Mouse (Mus musculus): ENCODE measurements around the gene Mllt6. TPM values are rescaled to one million over a fixed set of nuclear protein-coding genes. Genes with fewer than 3 reads are reported as not detected.
"Not testable (repeated sequence)": the region's sequence is repeated elsewhere in the genome, so short reads cannot be mapped to it uniquely, and the experiment has no call there.

Gene Mllt6
- total RNA-seq, 2 experiments from 2014 or later = 44.1 to 51.0 TPM

DNA sequence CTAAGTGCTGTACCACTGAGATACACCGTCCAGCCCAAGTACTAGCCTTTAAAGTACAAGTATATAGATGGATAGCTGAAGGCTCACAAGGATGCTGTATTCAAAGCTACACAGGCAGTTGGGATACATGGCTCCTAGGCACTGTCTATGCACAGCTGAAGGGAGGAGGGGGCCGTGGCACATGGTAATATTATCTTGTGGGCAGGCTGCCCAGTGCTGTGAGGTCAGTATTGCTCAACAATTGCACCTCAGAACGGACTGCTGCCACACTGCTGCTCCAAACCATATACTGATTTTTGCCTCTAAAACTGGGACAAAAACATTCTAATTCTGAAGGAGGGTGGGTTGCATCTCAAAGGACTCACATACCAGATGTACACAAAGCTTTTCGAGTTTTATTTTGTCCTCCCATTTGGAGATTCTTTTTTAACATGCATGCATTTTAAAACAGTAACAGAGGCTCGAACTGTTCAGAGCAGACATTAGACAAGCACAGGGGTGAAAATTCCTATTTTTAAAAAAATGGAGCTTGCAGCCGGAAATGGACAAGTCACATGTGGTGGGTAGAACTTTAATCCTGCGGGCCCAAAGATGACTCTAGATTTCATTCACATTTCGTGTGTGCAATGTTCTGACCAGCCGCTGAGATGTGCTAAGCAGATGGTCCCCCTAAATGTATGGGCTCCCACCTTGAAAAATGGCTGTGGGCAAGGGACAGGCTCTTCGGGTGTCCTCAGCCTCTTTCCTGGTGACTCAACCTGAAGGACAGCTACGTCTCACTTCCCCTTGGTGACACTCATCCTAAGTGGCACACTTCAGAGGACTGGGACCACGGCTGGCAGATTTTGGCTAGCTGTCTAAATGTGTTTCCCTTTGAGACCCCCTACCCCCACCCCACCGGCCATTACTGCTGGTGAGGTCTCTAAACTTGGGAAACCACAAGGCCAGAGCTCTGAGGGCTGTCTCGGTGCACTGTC is 51.9 kb downstream of the Mllt6 start:
- DNase-seq (ENCODE audit: low spot score) = peak; percentile 77

DNA sequence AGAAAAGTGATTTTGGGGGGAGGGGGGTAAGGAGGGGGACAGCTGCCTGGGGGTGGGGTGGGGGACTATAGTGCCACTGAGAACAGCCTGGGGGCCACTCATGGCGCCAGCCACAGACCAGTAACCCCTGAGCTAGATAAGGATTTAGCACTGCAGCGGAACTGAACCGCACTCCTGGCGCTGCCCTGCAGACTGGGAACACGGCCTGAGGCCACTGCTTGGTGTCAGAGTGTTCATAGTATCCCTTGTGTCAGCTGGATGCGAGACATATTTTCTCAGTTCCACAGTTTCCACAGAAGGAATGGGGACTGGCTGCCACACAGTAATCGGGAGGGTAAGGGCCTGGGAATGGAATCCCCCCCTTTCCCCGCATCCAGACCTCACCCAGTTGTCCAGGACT is 52.8 kb downstream of the Mllt6 start:
- DNase-seq (ENCODE audit: low spot score) = peak; percentile 59

DNA sequence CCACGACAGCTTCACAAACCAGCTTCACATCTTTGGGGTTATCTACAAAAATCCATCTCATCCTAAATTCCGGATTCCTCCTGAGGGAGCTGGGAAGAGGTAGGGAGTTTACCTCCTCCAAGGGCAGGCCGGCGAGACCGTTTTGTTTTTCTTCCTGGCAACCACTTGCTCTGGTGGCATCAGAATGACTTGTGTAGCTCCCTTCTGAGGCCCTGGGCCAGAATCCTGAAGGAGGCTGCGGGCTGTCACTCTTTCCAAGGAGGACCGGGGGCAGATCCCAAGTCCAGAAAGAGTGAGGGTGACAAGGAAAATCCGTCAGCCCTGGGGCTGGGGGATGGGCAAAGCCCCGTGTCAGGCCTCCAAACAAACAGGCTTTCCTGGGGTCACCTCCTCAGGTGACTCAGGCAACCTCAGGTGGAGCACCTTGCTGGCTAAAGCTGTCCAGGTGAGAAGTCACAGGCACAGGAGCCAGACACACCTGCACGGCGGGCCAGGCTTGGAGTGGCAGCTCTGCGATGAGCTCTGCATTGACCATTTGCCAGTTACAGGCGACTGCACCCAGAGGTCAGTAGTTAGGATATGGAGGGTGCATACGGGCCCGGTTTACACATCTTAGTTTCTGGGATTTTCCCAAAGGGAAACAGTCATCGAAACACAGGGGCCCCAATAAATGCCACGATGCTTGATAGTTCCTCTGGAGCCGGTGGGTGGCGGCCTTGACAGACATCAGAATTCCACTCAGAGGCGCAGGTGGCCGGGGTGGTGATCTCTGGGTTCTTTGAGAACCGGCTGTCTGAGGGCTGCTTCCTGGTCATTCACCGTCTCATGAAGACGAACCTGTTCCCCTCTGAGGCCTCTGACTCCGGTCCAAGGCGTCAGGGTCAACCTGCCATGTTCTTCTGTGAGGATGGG is 54.4 kb downstream of the Mllt6 start:
- DNase-seq (ENCODE audit: low spot score) = no peak

DNA sequence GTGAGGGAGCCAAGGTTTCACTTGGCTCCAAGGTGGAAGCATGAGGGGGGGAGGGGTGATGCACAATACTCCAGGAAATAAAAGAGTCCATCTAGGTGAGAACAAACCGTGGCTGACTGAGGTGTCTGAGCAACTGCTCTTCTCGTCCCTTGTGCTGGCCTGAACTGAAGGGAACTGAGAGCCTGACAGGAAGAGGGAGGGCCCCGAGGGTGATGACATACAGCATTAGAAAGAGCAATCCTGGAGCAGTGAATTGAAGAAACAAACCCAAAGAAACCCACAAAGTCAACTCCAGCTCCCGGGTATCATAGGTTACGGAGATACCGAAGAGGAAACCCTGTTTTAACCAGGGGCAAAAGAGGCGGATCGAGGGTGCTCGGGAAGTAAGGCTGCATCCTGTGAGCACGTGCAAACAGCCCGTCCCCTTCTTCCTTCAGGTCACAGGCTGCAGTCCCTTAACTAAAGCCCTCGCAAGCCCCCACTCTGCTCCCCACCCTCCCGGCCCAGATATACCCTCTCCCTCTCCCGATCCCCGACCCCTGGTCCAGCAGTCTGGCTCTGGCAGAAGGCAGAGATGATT is 55.2 kb downstream of the Mllt6 start:
- DNase-seq (ENCODE audit: low spot score) = no peak

DNA sequence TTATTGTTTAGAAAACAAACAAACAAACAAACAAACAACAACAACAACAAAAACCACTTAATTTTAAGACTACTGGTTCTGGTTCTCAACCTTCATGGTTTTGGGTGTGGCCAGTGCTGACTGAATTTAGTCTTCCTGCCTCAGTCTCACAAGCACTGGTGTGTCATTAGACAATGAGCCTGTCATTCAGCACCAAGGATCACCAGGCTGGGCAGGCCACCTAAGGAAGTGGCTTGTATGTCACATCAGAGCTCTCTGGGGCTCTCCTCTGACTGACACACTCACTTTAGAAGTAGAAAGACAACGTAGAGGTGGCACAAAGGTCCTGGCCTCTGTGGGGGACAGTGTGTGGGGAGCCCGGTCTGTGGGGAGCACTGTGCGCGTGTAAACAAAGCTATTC is 55.8 kb downstream of the Mllt6 start:
- no peak for DNase-seq (ENCODE audit: low spot score)

DNA sequence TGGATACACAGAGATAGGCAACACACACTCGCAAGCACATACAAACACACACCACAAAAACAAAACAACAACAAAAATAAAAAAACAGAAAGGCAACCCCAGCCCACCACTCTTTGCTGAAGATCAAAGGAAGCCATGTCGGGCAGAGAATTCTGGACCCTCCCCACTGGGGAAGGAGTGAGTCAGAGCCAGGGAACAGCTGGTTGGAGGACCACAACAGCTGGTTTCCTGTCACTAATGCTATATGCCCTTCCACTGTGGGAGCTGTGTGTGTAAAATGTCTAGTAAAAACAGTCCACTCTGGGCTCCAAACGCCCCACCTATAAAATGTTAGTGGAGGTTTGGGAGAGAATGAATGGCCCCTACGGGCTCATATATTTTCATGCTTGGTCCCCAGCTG is 58.1 kb downstream of the Mllt6 start:
- no peak for DNase-seq (ENCODE audit: low spot score)

DNA sequence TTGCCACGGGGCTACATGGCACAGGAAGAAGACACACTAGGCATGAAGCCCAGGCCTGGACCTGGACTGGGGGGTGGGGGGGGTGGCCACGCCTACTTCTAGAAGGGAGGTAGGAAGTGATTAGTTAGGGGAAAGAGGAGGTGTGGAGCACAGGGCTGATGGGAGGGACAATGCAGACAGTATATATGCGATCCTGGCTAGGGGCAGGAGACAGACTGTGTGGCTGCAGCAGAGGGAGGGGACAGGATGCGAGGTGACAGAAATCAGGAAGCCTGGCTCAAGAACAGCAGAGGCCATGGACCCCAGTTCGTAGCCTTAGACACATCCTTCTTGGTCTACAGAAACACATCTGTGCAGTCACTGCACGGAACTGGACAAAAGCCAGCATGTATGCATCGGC is 60.5 kb downstream of the Mllt6 start:
- no peak for DNase-seq (ENCODE audit: low spot score)

DNA sequence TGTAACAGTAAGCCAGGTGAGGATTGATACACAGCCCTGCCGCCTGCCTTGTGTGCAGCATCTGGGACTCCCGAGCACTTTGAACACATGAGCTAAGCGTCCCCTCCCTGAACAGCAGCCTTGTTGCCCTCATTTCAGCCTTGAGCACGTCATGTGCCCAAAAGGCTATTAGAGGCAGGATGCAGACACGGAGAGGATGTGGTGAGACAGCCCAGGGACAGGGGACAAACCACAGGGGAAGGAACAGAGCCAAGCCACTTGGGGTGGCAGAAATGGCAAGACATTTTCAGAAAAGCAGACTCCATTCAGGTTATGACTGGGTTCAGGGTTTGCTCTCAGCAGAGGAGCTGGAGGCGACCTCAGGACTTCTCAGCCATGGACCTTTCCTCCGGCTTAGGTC is 65.1 kb downstream of the Mllt6 start:
- no peak for DNase-seq (ENCODE audit: low spot score)

DNA sequence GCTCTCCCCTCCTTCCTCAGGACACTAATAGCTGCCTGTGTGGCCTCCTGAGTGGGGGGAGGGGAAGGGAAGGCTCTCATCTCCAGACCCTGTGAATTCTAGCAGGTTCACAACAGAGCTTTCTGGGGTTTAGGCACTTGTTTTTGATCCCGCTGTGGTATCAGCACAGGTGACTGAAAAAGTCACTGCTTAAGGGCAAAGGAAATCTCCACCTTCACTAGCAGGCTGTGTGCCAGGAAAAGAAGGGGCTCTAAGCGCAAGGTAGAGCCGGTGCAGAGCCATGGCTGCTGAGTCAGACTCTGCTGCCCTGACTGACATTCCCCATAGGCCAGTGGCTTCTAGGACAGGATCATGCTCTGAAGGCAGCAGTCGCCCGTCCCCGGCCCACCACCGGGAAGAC is 65.5 kb downstream of the Mllt6 start:
- DNase-seq (ENCODE audit: low spot score) = no peak

DNA sequence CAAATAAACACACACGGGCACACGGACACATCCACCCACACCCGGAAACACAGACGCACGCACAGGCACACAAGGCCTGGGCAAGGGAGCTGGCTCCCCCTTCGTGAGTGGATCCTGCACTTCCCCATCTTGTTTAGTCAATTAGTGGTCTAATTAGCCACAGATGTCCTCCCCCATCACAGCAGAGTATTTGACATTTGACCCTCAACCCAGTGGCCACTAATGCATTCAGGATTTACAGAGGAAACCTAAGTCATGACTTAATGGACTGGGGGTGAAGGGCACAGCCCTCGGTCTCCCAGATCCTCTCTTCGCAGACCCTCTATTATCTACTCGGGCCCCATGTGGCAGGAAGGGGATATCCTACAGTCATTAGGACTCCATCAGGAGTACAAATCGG is 70.5 kb downstream of the Mllt6 start:
- DNase-seq (ENCODE audit: low spot score) = no peak

DNA sequence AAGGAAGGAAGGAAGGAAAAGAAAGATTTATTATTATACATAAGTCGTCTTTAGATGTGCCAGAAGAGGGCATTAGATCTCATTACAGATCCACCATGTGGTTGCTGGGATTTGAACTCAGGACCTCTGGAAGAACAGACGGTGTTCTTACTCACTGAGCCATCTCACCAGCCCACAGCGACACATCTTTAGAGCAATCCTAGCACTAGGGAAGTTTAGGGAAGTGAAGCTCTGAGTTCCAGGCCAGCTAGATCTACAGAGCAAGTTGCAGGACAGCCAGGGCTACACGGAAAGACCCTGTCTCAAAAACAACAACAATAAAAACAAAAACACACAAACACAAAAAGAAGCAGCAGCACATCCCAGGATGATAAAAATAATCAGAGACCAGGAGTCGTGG is 71.6 kb downstream of the Mllt6 start:
- not testable (repeated sequence) for DNase-seq (ENCODE audit: low spot score)

Small RNA genes within 50 kb of the gene (microRNA-seq; reads per million reads assigned to microRNA genes)
- gene Gm24158 (not detected), gene Mir6927 (not detected)

Other genes with a start within 250 kb of the Mllt6 start
- 1 to 10 TPM; 4.8 to 7.5 TPM for gene Arhgap23, start 247.9 kb upstream of the Mllt6 start, total RNA-seq (2021)
- not detected for gene 4933428G20Rik, start 163.1 kb upstream of the Mllt6 start, total RNA-seq (2021)
- gene Srcin1, start 87.2 kb upstream of the Mllt6 start, total RNA-seq (2021) = 1 to 10 TPM; 1.3 to 1.9 TPM
- under 1 TPM; 0.75 to 1.00 TPM for gene Epop, start 33.7 kb upstream of the Mllt6 start, total RNA-seq (2021)
- 100 to 1,000 TPM in 1 of 2 experiments, 10 to 100 TPM in 1; 96.7 to 102 TPM for gene Cisd3, start 22.4 kb downstream of the Mllt6 start, total RNA-seq (2021)
- gene Pcgf2, start 37.1 kb downstream of the Mllt6 start, total RNA-seq (2021) = 1 to 10 TPM in 1 of 2 experiments, under 1 TPM in 1; 0.96 to 2.3 TPM
- gene Psmb3, start 40.0 kb downstream of the Mllt6 start, total RNA-seq (2021) = 100 to 1,000 TPM; 150 to 167 TPM
- gene Pip4k2b, start 81.3 kb downstream of the Mllt6 start, total RNA-seq (2021) = 10 to 100 TPM; 64.7 TPM
- 1 to 10 TPM; 5.2 to 5.9 TPM for gene Cwc25, start 103.1 kb downstream of the Mllt6 start, total RNA-seq (2021)
- gene 1700001P01Rik, start 112.5 kb downstream of the Mllt6 start, total RNA-seq (2021) = not detected
- 100 to 1,000 TPM; 426 to 450 TPM for gene Rpl23, start 119.0 kb downstream of the Mllt6 start, total RNA-seq (2021)
- 10 to 100 TPM; 10.0 to 19.2 TPM for gene Lasp1, start 135.6 kb downstream of the Mllt6 start, total RNA-seq (2021)
- gene B230217C12Rik, start 177.4 kb downstream of the Mllt6 start, total RNA-seq (2021) = under 1 TPM; 0.19 to 0.34 TPM
- under 1 TPM; 0.16 to 0.38 TPM for gene Fbxo47, start 220.7 kb downstream of the Mllt6 start, total RNA-seq (2021)

Data from gastrocnemius, adult 18-20 months (tissue).